Mouse (Mus musculus): ENCODE data around the gene Prox2. TPM values are rescaled to one million over a fixed set of nuclear protein-coding genes. Genes with fewer than 3 reads are reported as not detected.

Gene Prox2
- polyA plus RNA-seq (2012; rRNA removed) (2.4 and 2.5 TPM in 2 replicates), polyA plus RNA-seq (2014; fragmentation: Nextera tagmentation; extraction: Ambion mirVana) (3.2 and 3.9 TPM in 2 replicates)

DNA sequence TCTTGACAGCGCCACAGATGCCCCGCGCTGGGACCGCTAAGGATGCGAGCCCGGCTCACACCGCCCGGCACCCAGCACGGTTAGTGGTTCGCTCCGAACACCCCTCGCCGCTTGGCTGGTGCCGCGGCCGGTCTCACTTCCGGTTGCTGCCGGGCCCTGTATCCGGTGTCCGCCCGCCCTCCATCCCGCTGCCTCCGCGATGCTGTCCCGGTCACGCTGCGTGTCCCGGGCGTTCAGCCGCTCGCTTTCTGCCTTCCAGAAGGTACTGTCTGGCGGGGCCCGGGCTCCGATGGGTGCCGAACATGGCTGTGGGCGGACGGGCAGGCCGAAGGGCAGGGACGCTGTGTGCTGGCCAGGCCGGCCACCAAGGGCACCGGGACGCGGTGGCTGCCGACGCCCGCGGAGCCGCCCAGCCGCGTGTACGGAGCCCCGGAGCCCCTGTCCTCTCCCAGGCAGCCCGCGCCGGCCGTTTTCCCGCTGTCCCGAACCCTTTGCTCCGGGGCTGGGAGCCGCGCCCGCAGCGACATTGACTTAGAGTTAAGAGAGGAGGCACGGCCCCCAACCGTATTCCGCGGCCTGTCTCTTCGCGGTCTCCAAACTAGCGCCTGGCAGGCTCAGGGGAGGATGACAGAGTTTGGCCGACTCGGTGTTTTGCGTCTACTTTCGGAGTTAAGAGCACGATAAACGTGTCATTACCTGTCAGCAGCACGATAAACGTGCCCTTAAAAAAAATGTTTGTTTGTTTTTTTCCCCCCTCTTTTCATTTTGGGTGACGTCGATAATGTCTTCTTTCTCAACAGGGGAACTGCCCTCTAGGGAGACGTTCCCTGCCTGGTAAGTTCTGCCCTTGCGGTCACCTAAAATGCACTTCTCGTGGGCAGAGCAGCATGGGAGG, at the start of gene Prox2, which contains the start of gene Dlst:
TSS of gene Prox2 (minus strand) at position 62 of the 895 bp plus-strand sequence.
TSS of gene Dlst (plus strand) at position 136 of the 895 bp plus-strand sequence.
- Histone ChIP-seq H3K4me1 (ENCODE audit: control insufficient read depth, insufficient read depth, low read length) (peaks cover 28% of the 10 kb centered on the region), H3K4me3 (replicated peaks; ENCODE audit: low read length) (peak within 1 kb of the TSS; percentile 100), H3K27ac (replicated peaks; ENCODE audit: low read depth, low read length) (peak within 1 kb of the TSS; percentile 81), H3K9ac (ENCODE audit: low read depth, low read length, severe bottlenecking) (peak within 1 kb of the TSS; percentile 96), H3K4me2 (replicated peaks; ENCODE audit: low read depth, low read length, severe bottlenecking) (peak within 1 kb of the TSS; percentile 77), H3K36me3 (ENCODE audit: control insufficient read depth, insufficient read depth, low read length) (peaks cover 26% of the 10 kb centered on the region), H3K27me3 (ENCODE audit: control insufficient read depth, insufficient read depth, low read length) (no peaks in the 10 kb centered on the region), H3K9me3 (ENCODE audit: control insufficient read depth, low read length) (no peaks in the 10 kb centered on the region)
- 0% methylated on average over 38 of the region's 83 CpGs for WGBS
- ATAC-seq (ENCODE audit: low FRiP score, low read depth): peak; percentile 95
- 0 out of 2 replicates have a peak, but pooled peaks have one; percentile 41 for TF ChIP-seq POLR2A (IDR thresholded peaks at IDR 0.05; ENCODE audit: borderline replicate concordance, extremely low read depth, insufficient read depth, insufficient read length)
- DNase-seq (ENCODE audit: low spot score): peak; percentile 90

DNA sequence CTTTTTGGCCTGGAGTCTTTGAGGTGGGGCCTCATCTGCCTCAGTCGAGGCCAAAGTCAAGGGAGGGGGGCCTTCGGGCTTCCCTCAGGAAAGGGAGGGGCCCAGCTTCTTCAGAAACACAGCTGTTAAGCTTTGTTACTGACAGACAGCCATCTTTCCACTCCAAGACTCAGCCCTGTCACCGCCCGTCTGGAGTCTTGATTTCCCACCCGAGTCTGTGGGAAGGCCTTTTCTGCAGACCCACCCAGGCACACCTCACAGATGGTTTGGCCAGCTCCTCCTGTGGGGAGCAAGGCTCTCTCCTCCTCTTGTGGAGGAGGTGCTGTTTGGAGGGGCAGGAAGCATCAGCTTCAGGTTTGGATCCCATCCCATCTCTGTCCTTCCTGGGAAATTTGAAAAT, 49.0 kb upstream of the Prox2 start:
- WGBS: 73% methylated on average over 5 of the region's 5 CpGs
- Histone ChIP-seq H3K4me3 (replicated peaks; ENCODE audit: low read length) (no peak overlapping the region), H3K27me3 (ENCODE audit: control insufficient read depth, insufficient read depth, low read length) (no peaks in the 10 kb centered on the region), H3K4me1 (ENCODE audit: control insufficient read depth, insufficient read depth, low read length) (no peaks in the 10 kb centered on the region), H3K9me3 (ENCODE audit: control insufficient read depth, low read length) (no peaks in the 10 kb centered on the region), H3K9ac (ENCODE audit: low read depth, low read length, severe bottlenecking) (no peak overlapping the region), H3K4me2 (replicated peaks; ENCODE audit: low read depth, low read length, severe bottlenecking) (no peak overlapping the region), H3K36me3 (ENCODE audit: control insufficient read depth, insufficient read depth, low read length) (no peaks in the 10 kb centered on the region), H3K27ac (replicated peaks; ENCODE audit: low read depth, low read length) (no peak overlapping the region)
- TF ChIP-seq POLR2A (IDR thresholded peaks at IDR 0.05; ENCODE audit: borderline replicate concordance, extremely low read depth, insufficient read depth, insufficient read length): no peak
- peak; percentile 30 for DNase-seq (ENCODE audit: low spot score)
- peak; percentile 47 for ATAC-seq (ENCODE audit: low FRiP score, low read depth)

DNA sequence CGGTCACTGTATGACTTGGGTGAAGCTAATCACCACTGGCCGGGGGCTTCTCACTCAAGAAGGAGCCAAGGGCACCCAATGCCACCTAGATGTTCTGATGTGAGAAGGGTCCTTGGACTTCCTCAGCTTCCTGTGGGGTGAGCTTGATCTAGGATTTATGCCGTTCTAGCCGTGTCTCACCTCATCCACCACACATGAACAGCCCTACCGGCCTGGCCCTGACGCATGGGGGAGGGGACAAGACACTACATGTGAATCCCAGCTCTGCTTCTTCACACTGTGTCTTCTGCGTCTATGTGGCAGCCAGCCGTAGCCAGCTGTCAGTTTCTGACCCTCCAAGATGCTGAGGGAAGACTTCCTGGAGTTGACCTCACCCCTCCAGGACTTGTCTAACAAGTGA, 48.2 kb upstream of the Prox2 start:
- Histone ChIP-seq H3K4me1 (ENCODE audit: control insufficient read depth, insufficient read depth, low read length) (no peaks in the 10 kb centered on the region), H3K4me2 (replicated peaks; ENCODE audit: low read depth, low read length, severe bottlenecking) (no peak overlapping the region), H3K36me3 (ENCODE audit: control insufficient read depth, insufficient read depth, low read length) (no peaks in the 10 kb centered on the region), H3K27ac (replicated peaks; ENCODE audit: low read depth, low read length) (no peak overlapping the region), H3K9me3 (ENCODE audit: control insufficient read depth, low read length) (no peaks in the 10 kb centered on the region), H3K27me3 (ENCODE audit: control insufficient read depth, insufficient read depth, low read length) (no peaks in the 10 kb centered on the region), H3K9ac (ENCODE audit: low read depth, low read length, severe bottlenecking) (no peak overlapping the region), H3K4me3 (replicated peaks; ENCODE audit: low read length) (no peak overlapping the region)
- no peak for TF ChIP-seq POLR2A (IDR thresholded peaks at IDR 0.05; ENCODE audit: borderline replicate concordance, extremely low read depth, insufficient read depth, insufficient read length)
- ATAC-seq (ENCODE audit: low FRiP score, low read depth) (no peak), DNase-seq (ENCODE audit: low spot score) (no peak)
- WGBS: 90% methylated on average over 8 of the region's 8 CpGs

DNA sequence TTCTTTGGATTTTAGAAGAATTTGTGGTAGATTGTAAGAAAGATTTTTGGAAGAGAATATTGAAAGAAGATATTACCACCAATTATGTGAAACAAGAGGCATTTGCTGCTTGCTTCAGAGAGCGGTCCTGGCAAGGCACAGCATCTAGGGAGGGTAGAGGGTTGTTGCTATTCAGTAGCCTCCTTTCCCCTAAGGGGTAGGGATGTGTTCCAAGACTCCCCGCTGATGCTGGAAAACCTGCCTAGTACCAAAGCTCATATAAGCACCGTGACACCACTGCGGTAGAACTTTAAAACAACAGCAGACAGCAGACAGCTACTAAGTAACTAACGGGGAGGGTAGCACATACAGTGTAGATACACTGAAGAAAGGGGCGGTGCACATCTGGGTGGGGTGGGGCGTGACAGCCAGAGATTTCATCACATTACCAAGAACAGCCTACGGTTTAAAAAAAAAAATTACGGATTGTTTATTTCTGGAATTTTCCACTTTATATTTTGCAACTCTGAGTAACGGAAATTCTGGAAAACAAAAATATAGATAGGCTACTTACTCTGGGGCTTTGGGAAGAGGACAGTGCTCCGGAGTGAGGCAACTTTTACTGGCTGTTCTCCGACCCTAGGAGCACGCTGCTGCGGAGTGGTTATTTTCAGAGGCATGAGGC, 47.4 kb upstream of the Prox2 start:
- DNase-seq (ENCODE audit: low spot score): no peak
- H3K27ac ChIP-seq (replicated peaks; ENCODE audit: low read depth, low read length): no peak overlapping the region
- H3K9ac ChIP-seq (ENCODE audit: low read depth, low read length, severe bottlenecking): no peak overlapping the region
- no peaks in the 10 kb centered on the region for H3K9me3 ChIP-seq (ENCODE audit: control insufficient read depth, low read length)
- TF ChIP-seq POLR2A (IDR thresholded peaks at IDR 0.05; ENCODE audit: borderline replicate concordance, extremely low read depth, insufficient read depth, insufficient read length): no peak
- no peaks in the 10 kb centered on the region for H3K27me3 ChIP-seq (ENCODE audit: control insufficient read depth, insufficient read depth, low read length)
- no peak for ATAC-seq (ENCODE audit: low FRiP score, low read depth)
- H3K4me1 ChIP-seq (ENCODE audit: control insufficient read depth, insufficient read depth, low read length): no peaks in the 10 kb centered on the region
- no peak overlapping the region for H3K4me2 ChIP-seq (replicated peaks; ENCODE audit: low read depth, low read length, severe bottlenecking)
- H3K36me3 ChIP-seq (ENCODE audit: control insufficient read depth, insufficient read depth, low read length): no peaks in the 10 kb centered on the region
- WGBS: 86% methylated on average over 14 of the region's 14 CpGs
- no peak overlapping the region for H3K4me3 ChIP-seq (replicated peaks; ENCODE audit: low read length)

DNA sequence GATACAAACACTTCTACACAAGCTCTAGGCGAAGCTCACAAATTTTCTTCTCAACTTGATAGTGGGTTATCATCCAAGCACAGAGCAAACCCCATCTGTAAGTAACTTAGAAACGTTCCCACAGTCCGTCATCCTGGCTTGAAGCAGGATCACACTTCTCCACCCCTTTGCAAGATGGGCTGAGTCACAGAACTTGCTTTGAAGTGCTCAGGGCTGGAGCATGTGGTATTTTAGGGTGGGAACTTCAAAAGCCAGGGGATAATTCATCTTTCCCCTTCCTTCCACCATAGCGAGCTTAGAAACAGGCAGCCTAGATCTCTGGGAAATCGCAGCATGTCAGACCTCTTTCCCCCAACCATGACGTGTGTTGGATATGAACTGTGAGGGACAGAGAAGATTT, 45.8 kb upstream of the Prox2 start:
- H3K4me1 ChIP-seq (ENCODE audit: control insufficient read depth, insufficient read depth, low read length): no peaks in the 10 kb centered on the region
- ATAC-seq (ENCODE audit: low FRiP score, low read depth): no peak
- no peak overlapping the region for H3K4me2 ChIP-seq (replicated peaks; ENCODE audit: low read depth, low read length, severe bottlenecking)
- H3K9ac ChIP-seq (ENCODE audit: low read depth, low read length, severe bottlenecking): no peak overlapping the region
- no peak overlapping the region for H3K4me3 ChIP-seq (replicated peaks; ENCODE audit: low read length)
- H3K36me3 ChIP-seq (ENCODE audit: control insufficient read depth, insufficient read depth, low read length): no peaks in the 10 kb centered on the region
- no peak for DNase-seq (ENCODE audit: low spot score)
- WGBS: 10% methylated on average over 6 of the region's 6 CpGs
- no peaks in the 10 kb centered on the region for H3K9me3 ChIP-seq (ENCODE audit: control insufficient read depth, low read length)
- H3K27ac ChIP-seq (replicated peaks; ENCODE audit: low read depth, low read length): 0 out of 2 replicates have a peak overlapping the region, but pooled peaks have one; percentile 38
- peaks cover 4% of the 10 kb centered on the region; the same call in 1 of the 2 replicates for H3K27me3 ChIP-seq (ENCODE audit: control insufficient read depth, insufficient read depth, low read length)
- no peak for TF ChIP-seq POLR2A (IDR thresholded peaks at IDR 0.05; ENCODE audit: borderline replicate concordance, extremely low read depth, insufficient read depth, insufficient read length)

Data from limb, embryonic 14.5 days (tissue).